Mouse (Mus musculus) left cerebral cortex, adult 9 months (tissue): ENCODE data around the gene Senp3.
"Not testable (repeated sequence)": the region's sequence is repeated elsewhere in the genome, so short reads cannot be mapped to it uniquely, and the experiment has no call there.

Source experiments
- DNase-seq, 2 experiments: peaks; one replicate each; pipeline ENCODE4 v3.0.0; 2022; ENCODE audit warnings: low spot score in 2 of 2

Gene Senp3

GRCm38 (mm10) chr11:69681314-69682208 is at the start of gene Senp3:
Gene Senp3, minus strand, starts transcription at chr11:69682084.
- peak; percentile 94 to 96 for DNase-seq

GRCm38 (mm10) chr11:69731408-69731807 is 49.5 kb upstream of the Senp3 start:
- DNase-seq = not testable (repeated sequence)

- peak in 1 of 2 experiments; percentile 37 for DNase-seq
These were observed 47.2 kb upstream of the Senp3 start for GRCm38 (mm10) chr11:69729063-69729462.

- no peak for DNase-seq
These were observed 44.1 kb upstream of the Senp3 start for GRCm38 (mm10) chr11:69725951-69726350.

GRCm38 (mm10) chr11:69723074-69723473 is 41.2 kb upstream of the Senp3 start:
- no peak for DNase-seq

- DNase-seq = no peak
These were observed 39.0 kb upstream of the Senp3 start for GRCm38 (mm10) chr11:69720852-69721251.

- DNase-seq = no peak
These were observed 37.5 kb upstream of the Senp3 start for GRCm38 (mm10) chr11:69719423-69719822.

GRCm38 (mm10) chr11:69718661-69719060 is 36.8 kb upstream of the Senp3 start:
- DNase-seq = no peak

- DNase-seq = no peak
These were observed 35.1 kb upstream of the Senp3 start for GRCm38 (mm10) chr11:69716953-69717352.

- peak in 1 of 2 experiments; percentile 30 for DNase-seq
These were observed 34.0 kb upstream of the Senp3 start for GRCm38 (mm10) chr11:69715929-69716328.

GRCm38 (mm10) chr11:69715482-69715881 is 33.6 kb upstream of the Senp3 start:
- DNase-seq = no peak

- no peak for DNase-seq
These were observed 32.9 kb upstream of the Senp3 start for GRCm38 (mm10) chr11:69714636-69715329.

GRCm38 (mm10) chr11:69712954-69713672 is 31.2 kb upstream of the Senp3 start:
- DNase-seq = no peak

- no peak for DNase-seq
These were observed 29.2 kb upstream of the Senp3 start for GRCm38 (mm10) chr11:69711082-69711481.

GRCm38 (mm10) chr11:69710470-69710869 is 28.6 kb upstream of the Senp3 start:
- no peak for DNase-seq

- DNase-seq = no peak
These were observed 27.9 kb upstream of the Senp3 start for GRCm38 (mm10) chr11:69709554-69710446.

- no peak for DNase-seq
These were observed 26.9 kb upstream of the Senp3 start for GRCm38 (mm10) chr11:69708614-69709265.

GRCm38 (mm10) chr11:69707873-69708381 is 26.0 kb upstream of the Senp3 start:
- no peak for DNase-seq

GRCm38 (mm10) chr11:69707480-69707847 is 25.6 kb upstream of the Senp3 start:
- DNase-seq = no peak

- DNase-seq = peak in 1 of 2 experiments; percentile 58
These were observed 25.0 kb upstream of the Senp3 start for GRCm38 (mm10) chr11:69706775-69707479.
